Mouse (Mus musculus): ENCODE measurements around the gene Ryr3. TPM values are rescaled to one million over a fixed set of nuclear protein-coding genes. Genes with fewer than 3 reads are reported as not detected.

Ryr3 gene
- total RNA-seq, 1 experiment: 5.4 TPM

GRCm38 (mm10) chr2:112912611-112913010, 304.3 kb downstream of the Ryr3 start:
- in situ Hi-C loops (cut with MboI; ENCODE audit: low sequenced_read_pairs in 2 of 2, unreplicated experiment in 2 of 2): no loop called here
- Histone ChIP-seq H3K36me3 (ENCODE audit: control insufficient read depth, insufficient read depth, low read length, poor library complexity, severe bottlenecking) (no peaks in the 10 kb centered on the region), H3K4me3 (ENCODE audit: insufficient read depth in 1 of 2, low read depth in 1 of 2, low read length in 2 of 2, poor library complexity in 1 of 2, severe bottlenecking in 1 of 2) (no peak overlapping the region), H3K9ac (ENCODE audit: insufficient read depth, low read depth, low read length, poor library complexity, severe bottlenecking) (no peak overlapping the region), H3K9me3 (ENCODE audit: control insufficient read depth, insufficient read depth, low read depth, low read length) (no peaks in the 10 kb centered on the region), H3K4me1 (ENCODE audit: control insufficient read depth in 2 of 2, insufficient read depth in 2 of 2, low read length in 2 of 2, poor library complexity in 1 of 2) (no peaks in the 10 kb centered on the region), H3K27ac (ENCODE audit: insufficient read depth, low read depth, low read length, poor library complexity, severe bottlenecking) (no peak overlapping the region)
- TF ChIP-seq ZNF384 (IDR thresholded peaks at IDR 0.05; ENCODE audit: low read depth, low read length) (no peak), CHD2 (IDR thresholded peaks at IDR 0.05; ENCODE audit: low read depth, low read length) (no peak), HCFC1 (IDR thresholded peaks at IDR 0.05; ENCODE audit: borderline replicate concordance, insufficient read depth, low read length) (no peak), MAFK (IDR thresholded peaks at IDR 0.05; ENCODE audit: insufficient read depth, low read depth, low read length) (no peak), ZC3H11A (IDR thresholded peaks at IDR 0.05; ENCODE audit: borderline replicate concordance, low read depth, low read length) (no peak)
- no peak for DNase-seq (ENCODE audit: low read depth, low spot score)

GRCm38 (mm10) chr2:112910579-112910978, 306.3 kb downstream of the Ryr3 start:
- H3K36me3 ChIP-seq (ENCODE audit: control insufficient read depth, insufficient read depth, low read length, poor library complexity, severe bottlenecking): no peaks in the 10 kb centered on the region
- H3K4me3 ChIP-seq (ENCODE audit: insufficient read depth in 1 of 2, low read depth in 1 of 2, low read length in 2 of 2, poor library complexity in 1 of 2, severe bottlenecking in 1 of 2): no peak overlapping the region
- no peaks in the 10 kb centered on the region for H3K9me3 ChIP-seq (ENCODE audit: control insufficient read depth, insufficient read depth, low read depth, low read length)
- H3K4me1 ChIP-seq (ENCODE audit: control insufficient read depth in 2 of 2, insufficient read depth in 2 of 2, low read length in 2 of 2, poor library complexity in 1 of 2): no peaks in the 10 kb centered on the region
- no peak overlapping the region for H3K9ac ChIP-seq (ENCODE audit: insufficient read depth, low read depth, low read length, poor library complexity, severe bottlenecking)
- H3K27ac ChIP-seq (ENCODE audit: insufficient read depth, low read depth, low read length, poor library complexity, severe bottlenecking): no peak overlapping the region
- in situ Hi-C loops (cut with MboI; ENCODE audit: low sequenced_read_pairs in 2 of 2, unreplicated experiment in 2 of 2): no loop called here
- no peak for TF ChIP-seq MAFK (IDR thresholded peaks at IDR 0.05; ENCODE audit: insufficient read depth, low read depth, low read length)
- TF ChIP-seq HCFC1 (IDR thresholded peaks at IDR 0.05; ENCODE audit: borderline replicate concordance, insufficient read depth, low read length): no peak
- no peak for TF ChIP-seq CHD2 (IDR thresholded peaks at IDR 0.05; ENCODE audit: low read depth, low read length)
- no peak for TF ChIP-seq ZC3H11A (IDR thresholded peaks at IDR 0.05; ENCODE audit: borderline replicate concordance, low read depth, low read length)
- no peak for TF ChIP-seq ZNF384 (IDR thresholded peaks at IDR 0.05; ENCODE audit: low read depth, low read length)
- no peak for DNase-seq (ENCODE audit: low read depth, low spot score)

GRCm38 (mm10) chr2:112909142-112909541, 307.8 kb downstream of the Ryr3 start:
- H3K27ac ChIP-seq (ENCODE audit: insufficient read depth, low read depth, low read length, poor library complexity, severe bottlenecking): no peak overlapping the region
- DNase-seq (ENCODE audit: low read depth, low spot score): no peak
- TF ChIP-seq HCFC1 (IDR thresholded peaks at IDR 0.05; ENCODE audit: borderline replicate concordance, insufficient read depth, low read length) (no peak), ZC3H11A (IDR thresholded peaks at IDR 0.05; ENCODE audit: borderline replicate concordance, low read depth, low read length) (no peak), CHD2 (IDR thresholded peaks at IDR 0.05; ENCODE audit: low read depth, low read length) (no peak), ZNF384 (IDR thresholded peaks at IDR 0.05; ENCODE audit: low read depth, low read length) (no peak), MAFK (IDR thresholded peaks at IDR 0.05; ENCODE audit: insufficient read depth, low read depth, low read length) (no peak)
- H3K9ac ChIP-seq (ENCODE audit: insufficient read depth, low read depth, low read length, poor library complexity, severe bottlenecking): no peak overlapping the region
- in situ Hi-C loops (cut with MboI; ENCODE audit: low sequenced_read_pairs in 2 of 2, unreplicated experiment in 2 of 2): no loop called here
- no peaks in the 10 kb centered on the region for H3K9me3 ChIP-seq (ENCODE audit: control insufficient read depth, insufficient read depth, low read depth, low read length)
- H3K4me3 ChIP-seq (ENCODE audit: insufficient read depth in 1 of 2, low read depth in 1 of 2, low read length in 2 of 2, poor library complexity in 1 of 2, severe bottlenecking in 1 of 2): no peak overlapping the region
- H3K36me3 ChIP-seq (ENCODE audit: control insufficient read depth, insufficient read depth, low read length, poor library complexity, severe bottlenecking): no peaks in the 10 kb centered on the region
- no peaks in the 10 kb centered on the region for H3K4me1 ChIP-seq (ENCODE audit: control insufficient read depth in 2 of 2, insufficient read depth in 2 of 2, low read length in 2 of 2, poor library complexity in 1 of 2)

- in situ Hi-C loops (cut with MboI; ENCODE audit: low sequenced_read_pairs in 2 of 2, unreplicated experiment in 2 of 2): no loop called here
- H3K36me3 ChIP-seq (ENCODE audit: control insufficient read depth, insufficient read depth, low read length, poor library complexity, severe bottlenecking): no peaks in the 10 kb centered on the region
- TF ChIP-seq HCFC1 (IDR thresholded peaks at IDR 0.05; ENCODE audit: borderline replicate concordance, insufficient read depth, low read length): no peak
- no peak for TF ChIP-seq MAFK (IDR thresholded peaks at IDR 0.05; ENCODE audit: insufficient read depth, low read depth, low read length)
- no peak for TF ChIP-seq ZNF384 (IDR thresholded peaks at IDR 0.05; ENCODE audit: low read depth, low read length)
- no peak for TF ChIP-seq CHD2 (IDR thresholded peaks at IDR 0.05; ENCODE audit: low read depth, low read length)
- no peak for TF ChIP-seq ZC3H11A (IDR thresholded peaks at IDR 0.05; ENCODE audit: borderline replicate concordance, low read depth, low read length)
- H3K27ac ChIP-seq (ENCODE audit: insufficient read depth, low read depth, low read length, poor library complexity, severe bottlenecking): no peak overlapping the region
- no peak for DNase-seq (ENCODE audit: low read depth, low spot score)
- no peaks in the 10 kb centered on the region for H3K4me1 ChIP-seq (ENCODE audit: control insufficient read depth in 2 of 2, insufficient read depth in 2 of 2, low read length in 2 of 2, poor library complexity in 1 of 2)
- H3K9ac ChIP-seq (ENCODE audit: insufficient read depth, low read depth, low read length, poor library complexity, severe bottlenecking): no peak overlapping the region
- H3K4me3 ChIP-seq (ENCODE audit: insufficient read depth in 1 of 2, low read depth in 1 of 2, low read length in 2 of 2, poor library complexity in 1 of 2, severe bottlenecking in 1 of 2): no peak overlapping the region
- no peaks in the 10 kb centered on the region for H3K9me3 ChIP-seq (ENCODE audit: control insufficient read depth, insufficient read depth, low read depth, low read length)
Measured at GRCm38 (mm10) chr2:112900747-112901146, 316.1 kb downstream of the Ryr3 start.
